In genomic region chr13:10239825-10240224, GRCm38 (mm10) we compare ENCODE assay signal across 22 mouse cellular contexts.
"Had no signal": no experiment of that assay in that cellular context is flagged by ENCODE, and none has a peak within 500 bp of the region (broad histone marks: within the 10 kb centered on the region; RNA-seq: fewer than 3 reads in every experiment).

No protein-coding gene starts in this region.

- H3K9me3 ChIP-seq: lung, embryonic 15.5 days; megakaryocyte, embryonic 14.5 days; midbrain, embryonic 10.5 days; midbrain, embryonic 12.5 days; neural tube, embryonic 13.5 days; neural tube, embryonic 15.5 days had no signal

- H3K27ac ChIP-seq: lung, embryonic 15.5 days; macrophage; midbrain, embryonic 10.5 days; midbrain, embryonic 12.5 days; neural tube, embryonic 13.5 days; neural tube, embryonic 15.5 days had no signal

- H3K4me1 ChIP-seq: lung, embryonic 15.5 days; midbrain, embryonic 10.5 days; midbrain, embryonic 12.5 days; neural tube, embryonic 13.5 days; neural tube, embryonic 15.5 days had no signal

- H3K36me3 ChIP-seq: lung, embryonic 15.5 days; midbrain, embryonic 10.5 days; midbrain, embryonic 12.5 days; neural tube, embryonic 13.5 days; neural tube, embryonic 15.5 days had no signal

- DNase-seq: liver, postnatal 0 days; lung, adult 2 months; lung, postnatal 14 days; lung, postnatal 36 days; midbrain, embryonic 14.5 days; retina, postnatal 1 day; right cerebral cortex, postnatal 25 days; right cerebral cortex, postnatal 4 days; spleen, adult 18-20 months; thymus, adult 2 months; thymus, postnatal 25 days; thymus, postnatal 4 days had no signal

- ATAC-seq: liver, postnatal 0 days; lung, postnatal 0 days; midbrain, embryonic 16.5 days had no signal

- H3K4me2 ChIP-seq: lung, embryonic 15.5 days; midbrain, embryonic 12.5 days; neural tube, embryonic 13.5 days; neural tube, embryonic 15.5 days had no signal

- H3K4me3 ChIP-seq: lung, embryonic 15.5 days; megakaryocyte, embryonic 14.5 days; midbrain, embryonic 10.5 days; midbrain, embryonic 12.5 days; myocyte; neural tube, embryonic 13.5 days; neural tube, embryonic 15.5 days had no signal

- H3K27me3 ChIP-seq: lung, embryonic 15.5 days; megakaryocyte, embryonic 14.5 days; midbrain, embryonic 12.5 days; neural tube, embryonic 13.5 days; neural tube, embryonic 15.5 days had no signal

- H3K9ac ChIP-seq: liver, postnatal 0 days; lung, embryonic 15.5 days; midbrain, embryonic 12.5 days; neural tube, embryonic 13.5 days; neural tube, embryonic 15.5 days had no signal
